8 mouse cellular contexts compared by ENCODE assay signal in genomic region chrX:101273410-101273809, GRCm38 (mm10). TPM values are rescaled to one million over a fixed set of nuclear protein-coding genes. Genes with fewer than 3 reads are reported as not detected.
DNase-seq lines count a peak whose midpoint lies in the region; ATAC-seq and TF ChIP-seq lines count a peak whose summit lies in the region.

No protein-coding gene starts in this region.

- no peak overlapping the region for H3K27ac ChIP-seq in kidney, postnatal 0 days
- H3K27ac ChIP-seq in brown adipose tissue, adult 24 weeks (replicated peaks; ENCODE audit: low read depth, low read length): no peak overlapping the region; the same call in 1 of the 2 replicates
- 0 out of 2 replicates have a peak overlapping the region, but pooled peaks have one; percentile 51 for H3K27ac ChIP-seq in intestine, embryonic 15.5 days
- H3K27ac ChIP-seq in olfactory bulb, adult 2 months (ENCODE audit: insufficient read depth, low read depth, low read length): no peak overlapping the region

- intact Hi-C loops in left cerebral cortex, postnatal 25 days (cut with DNase I): loop anchor here (5.0 kb wide), 1 partner anchor 141 kb away; no protein-coding TSS in a partner anchor

- no peak for TF ChIP-seq CTCF in kidney, postnatal 0 days (IDR thresholded peaks at IDR 0.05; ENCODE audit: low read depth)
- no peak for TF ChIP-seq CTCF in olfactory bulb, adult 2 months (IDR thresholded peaks at IDR 0.05; ENCODE audit: insufficient read depth, low read depth, low read length)

- TF ChIP-seq POLR2A in olfactory bulb, adult 2 months (IDR thresholded peaks at IDR 0.05; ENCODE audit: insufficient read depth, low read depth, low read length): no peak

- no peaks in the 10 kb centered on the region for H3K36me3 ChIP-seq in kidney, postnatal 0 days (ENCODE audit: insufficient read depth, low read length)
- H3K36me3 ChIP-seq in intestine, embryonic 15.5 days: no peaks in the 10 kb centered on the region

- peak overlapping the region; percentile 54; the same call in 1 of the 2 replicates for H3K4me2 ChIP-seq in kidney, postnatal 0 days (ENCODE audit: low read length)
- peak overlapping the region; percentile 55 for H3K4me2 ChIP-seq in intestine, embryonic 15.5 days (replicated peaks)

- H3K9me3 ChIP-seq in kidney, postnatal 0 days (replicated peaks; ENCODE audit: low read length): no peaks in the 10 kb centered on the region
- H3K9me3 ChIP-seq in intestine, embryonic 15.5 days: no peaks in the 10 kb centered on the region

- no peaks in the 10 kb centered on the region for H3K4me1 ChIP-seq in kidney, postnatal 0 days (replicated peaks; ENCODE audit: insufficient read depth, low read length)
- H3K4me1 ChIP-seq in brown adipose tissue, adult 24 weeks (ENCODE audit: control insufficient read depth, insufficient read depth, insufficient read length, low read length): no peaks in the 10 kb centered on the region
- H3K4me1 ChIP-seq in intestine, embryonic 15.5 days (replicated peaks): no peaks in the 10 kb centered on the region
- no peaks in the 10 kb centered on the region for H3K4me1 ChIP-seq in olfactory bulb, adult 2 months (ENCODE audit: control insufficient read depth, insufficient read depth, low read length)

- 28% methylated on average over 6 of the region's 6 CpGs for WGBS in kidney, postnatal 0 days
- 28% methylated on average over 6 of the region's 6 CpGs for WGBS in intestine, embryonic 15.5 days
- WGBS in olfactory bulb, adult 2 months: 20% methylated on average over 6 of the region's 6 CpGs

- no peak for ATAC-seq in kidney, postnatal 0 days (replicated peaks; ENCODE audit: low FRiP score, low read depth)
- ATAC-seq in intestine, embryonic 15.5 days: peak; percentile 32; the same call in 1 of the 2 replicates
- no peak for ATAC-seq in frontal cortex, adult (ENCODE audit: low TSS enrichment)

- DNase-seq in kidney, postnatal 0 days (ENCODE audit: low spot score): no peak
- no peak for DNase-seq in kidney, postnatal 4 days
- DNase-seq in left cerebral cortex, postnatal 25 days (ENCODE audit: low spot score in 2 of 2): no peak
- no peak for DNase-seq in cerebellum, postnatal 4 days (ENCODE audit: low spot score in 2 of 2)

- H3K27me3 ChIP-seq in kidney, postnatal 0 days (ENCODE audit: insufficient read depth, low read length): no peaks in the 10 kb centered on the region
- H3K27me3 ChIP-seq in intestine, embryonic 15.5 days (replicated peaks): no peaks in the 10 kb centered on the region

- H3K4me3 ChIP-seq in kidney, postnatal 0 days (replicated peaks; ENCODE audit: low read depth, low read length): peak overlapping the region; percentile 54
- H3K4me3 ChIP-seq in brown adipose tissue, adult 24 weeks (ENCODE audit: insufficient read depth, low read depth, low read length): peak overlapping the region; percentile 48
- H3K4me3 ChIP-seq in intestine, embryonic 15.5 days (replicated peaks): peak overlapping the region; percentile 51
- peak overlapping the region; percentile 91 for H3K4me3 ChIP-seq in olfactory bulb, adult 2 months (ENCODE audit: insufficient read depth, low read depth, low read length)

- no peak overlapping the region for H3K9ac ChIP-seq in kidney, postnatal 0 days (ENCODE audit: low read depth, low read length)
- H3K9ac ChIP-seq in intestine, embryonic 15.5 days: no peak overlapping the region; the same call in 1 of the 2 replicates

RNA-seq across cellular contexts. Expression of gene Med12, which starts 0.4 kb away (rescaled TPM):
- polyA plus RNA-seq in kidney, postnatal 0 days (2015; fragmentation: Nextera tagmentation; extraction: Ambion mirVana): 19.8 and 21.1 TPM in 2 replicates
- polyA plus RNA-seq in brown adipose tissue, adult 24 weeks (2012; ENCODE audit: insufficient read depth, insufficient read length, missing spikeins): 21.8 and 30.0 TPM in 2 replicates
- polyA plus RNA-seq in intestine, embryonic 15.5 days (2015; fragmentation: Nextera tagmentation; extraction: Ambion mirVana): 22.8 and 25.3 TPM in 2 replicates
- polyA plus RNA-seq in olfactory bulb, adult 2 months (2012; ENCODE audit: insufficient read depth, insufficient read length, low replicate concordance, missing spikeins): not detected in 2 replicates
- 10 to 100 TPM; 18.4 to 22.7 TPM for total RNA-seq in left cerebral cortex, postnatal 25 days (2021)

RNA-seq across cellular contexts. Expression of gene Gm20489, which starts 4.6 kb away (rescaled TPM):
- polyA plus RNA-seq in kidney, postnatal 0 days (2015; fragmentation: Nextera tagmentation; extraction: Ambion mirVana): not detected in 2 replicates
- polyA plus RNA-seq in brown adipose tissue, adult 24 weeks (2012; ENCODE audit: insufficient read depth, insufficient read length, missing spikeins): not detected in 2 replicates
- polyA plus RNA-seq in intestine, embryonic 15.5 days (2015; fragmentation: Nextera tagmentation; extraction: Ambion mirVana): not detected in 2 replicates
- polyA plus RNA-seq in olfactory bulb, adult 2 months (2012; ENCODE audit: insufficient read depth, insufficient read length, low replicate concordance, missing spikeins): not detected in 2 replicates
- total RNA-seq in left cerebral cortex, postnatal 25 days (2021): not detected

RNA-seq across cellular contexts. Expression of gene Il2rg, which starts 5.4 kb away (rescaled TPM):
- polyA plus RNA-seq in kidney, postnatal 0 days (2015; fragmentation: Nextera tagmentation; extraction: Ambion mirVana): 18.7 and 20.0 TPM in 2 replicates
- polyA plus RNA-seq in brown adipose tissue, adult 24 weeks (2012; ENCODE audit: insufficient read depth, insufficient read length, missing spikeins): 2.9 and 5.0 TPM in 2 replicates
- 12.5 and 12.8 TPM in 2 replicates for polyA plus RNA-seq in intestine, embryonic 15.5 days (2015; fragmentation: Nextera tagmentation; extraction: Ambion mirVana)
- polyA plus RNA-seq in olfactory bulb, adult 2 months (2012; ENCODE audit: insufficient read depth, insufficient read length, low replicate concordance, missing spikeins): not detected in 2 replicates
- 1 to 10 TPM; 1.5 to 1.6 TPM for total RNA-seq in left cerebral cortex, postnatal 25 days (2021)

RNA-seq across cellular contexts. Expression of gene Gm614, which starts 9.6 kb away (rescaled TPM):
- not detected in 2 replicates for polyA plus RNA-seq in kidney, postnatal 0 days (2015; fragmentation: Nextera tagmentation; extraction: Ambion mirVana)
- polyA plus RNA-seq in brown adipose tissue, adult 24 weeks (2012; ENCODE audit: insufficient read depth, insufficient read length, missing spikeins): not detected in 2 replicates
- polyA plus RNA-seq in intestine, embryonic 15.5 days (2015; fragmentation: Nextera tagmentation; extraction: Ambion mirVana): not detected in 2 replicates
- not detected in 2 replicates for polyA plus RNA-seq in olfactory bulb, adult 2 months (2012; ENCODE audit: insufficient read depth, insufficient read length, low replicate concordance, missing spikeins)
- not detected for total RNA-seq in left cerebral cortex, postnatal 25 days (2021)

RNA-seq across cellular contexts. Expression of gene Foxo4, which starts 19.1 kb away (rescaled TPM):
- 2.8 and 2.9 TPM in 2 replicates for polyA plus RNA-seq in kidney, postnatal 0 days (2015; fragmentation: Nextera tagmentation; extraction: Ambion mirVana)
- 33.3 and 38.7 TPM in 2 replicates for polyA plus RNA-seq in brown adipose tissue, adult 24 weeks (2012; ENCODE audit: insufficient read depth, insufficient read length, missing spikeins)
- polyA plus RNA-seq in intestine, embryonic 15.5 days (2015; fragmentation: Nextera tagmentation; extraction: Ambion mirVana): 1.6 and 1.9 TPM in 2 replicates
- polyA plus RNA-seq in olfactory bulb, adult 2 months (2012; ENCODE audit: insufficient read depth, insufficient read length, low replicate concordance, missing spikeins): not detected in 2 replicates
- 10 to 100 TPM; 15.4 to 18.1 TPM for total RNA-seq in left cerebral cortex, postnatal 25 days (2021)
